Mouse (Mus musculus) embryonic stem cell, embryonic (primary cell): ENCODE results near the gene Rel.

Experiments used
- CTCF ChIA-PET, 4 experiments: fragments of 300-600 bp in 2 of 4; fragments of 350-600 bp in 2 of 4; sonication (Branson Sonifier 250); formaldehyde crosslinking; loops; one replicate each; lab custom pipeline; 2022; ENCODE audit warnings: inconsistent platforms in 2 of 4; lab: Charles Lee
- POLR2A ChIA-PET, 4 experiments: fragments of 300-600 bp in 2 of 4; fragments of 350-600 bp in 2 of 4; sonication (Branson Sonifier 250); formaldehyde crosslinking; loops; one replicate each; lab custom pipeline; 2022; ENCODE audit warnings: antibody characterized with exemption in 4 of 4, inconsistent platforms in 1 of 4; lab: Charles Lee

Rel gene

DNA sequence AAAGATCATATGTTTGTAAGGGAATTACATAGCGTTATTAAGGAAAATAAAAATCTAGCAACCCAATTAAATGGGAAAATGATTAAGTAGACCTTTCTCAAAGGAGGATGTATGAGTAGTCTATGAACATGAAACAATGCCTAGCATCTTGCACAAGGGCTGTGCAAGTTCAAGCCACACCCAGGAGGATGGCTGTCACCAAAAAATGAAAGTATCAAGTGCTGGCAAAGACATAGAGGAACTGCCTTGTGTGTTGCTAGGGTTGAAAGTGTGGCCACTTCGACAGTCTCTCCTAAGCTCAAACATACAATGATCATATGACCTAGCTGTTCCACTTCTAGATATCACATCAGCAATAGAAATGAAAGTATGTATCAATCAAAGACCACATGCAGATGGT, 51.9 kb downstream of the Rel start:
- CTCF ChIA-PET, result no interaction called here
- POLR2A ChIA-PET, result interaction anchor here in 2 of 4 experiments (0.5 to 1.0 kb wide), 2 partner anchors 14 to 26 kb away, joined by 3 to 5 read pairs; no protein-coding TSS in a partner anchor

DNA sequence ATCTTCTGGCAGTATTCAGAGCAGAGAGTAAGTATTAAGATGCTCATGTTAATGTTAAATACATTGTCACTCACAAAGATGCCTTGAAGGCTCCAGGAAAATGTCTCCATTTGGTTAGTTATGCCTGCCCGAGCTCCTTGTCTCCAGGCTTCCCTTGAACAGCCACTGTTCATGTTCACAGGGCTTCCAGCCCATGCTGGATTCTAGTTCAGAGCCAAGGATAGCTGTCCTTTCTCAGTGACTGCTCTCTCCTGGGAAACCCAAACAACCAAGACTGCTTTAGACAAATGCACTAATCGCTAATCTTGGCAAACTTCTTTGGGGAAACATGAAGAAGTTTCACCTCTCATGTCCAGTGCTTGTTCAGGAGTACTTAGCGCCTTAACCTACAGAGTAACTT, 58.5 kb downstream of the Rel start:
- POLR2A ChIA-PET, result interaction anchor here in 2 of 4 experiments (0.6 to 1.7 kb wide), 5 partner anchors 9 to 59 kb away, joined by 3 to 6 read pairs (median 4); partner anchors contain the start of genes Pex13 (in 1 of the 2) and Pus10 (in 1 of the 2)
- CTCF ChIA-PET, result no interaction called here

DNA sequence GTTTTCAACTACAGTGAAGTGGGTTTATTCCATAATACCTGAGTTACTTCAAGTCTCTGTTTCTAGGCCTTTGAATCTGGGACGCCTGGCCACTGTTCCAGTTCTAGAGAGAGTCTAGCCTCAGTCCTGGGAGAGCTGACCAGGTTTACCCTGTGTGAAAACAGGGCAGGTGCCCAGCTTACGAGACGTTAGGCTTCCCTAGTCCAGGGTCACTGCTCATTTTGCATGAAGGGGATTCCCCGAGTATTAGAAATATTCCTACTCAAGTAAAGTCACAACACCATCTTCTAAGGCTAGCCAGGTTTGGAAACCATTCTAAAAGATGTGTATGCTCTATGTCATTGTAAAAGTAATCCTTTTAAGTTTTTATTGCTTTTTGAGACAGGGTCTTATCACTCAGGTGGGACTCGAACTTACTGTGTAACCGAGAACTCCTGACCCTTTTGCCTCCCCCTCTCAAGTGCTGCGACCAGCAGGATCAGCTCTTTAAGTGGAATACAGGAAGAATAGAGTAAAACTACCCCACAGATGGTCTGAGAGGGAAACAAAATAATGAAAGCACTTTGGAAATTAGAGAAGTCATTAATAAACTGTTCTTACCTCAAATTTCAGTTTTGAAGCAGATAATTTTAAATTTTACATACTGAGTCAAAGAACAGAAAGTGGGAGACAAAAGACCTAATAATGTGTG, 66.0 kb downstream of the Rel start:
- ChIA-PET POLR2A (interaction anchor here in 1 of 4 experiments (1.2 to 1.3 kb wide), 2 partner anchors 16 to 20 kb away, joined by 3 to 4 read pairs; no protein-coding TSS in a partner anchor), CTCF (no interaction called here)

DNA sequence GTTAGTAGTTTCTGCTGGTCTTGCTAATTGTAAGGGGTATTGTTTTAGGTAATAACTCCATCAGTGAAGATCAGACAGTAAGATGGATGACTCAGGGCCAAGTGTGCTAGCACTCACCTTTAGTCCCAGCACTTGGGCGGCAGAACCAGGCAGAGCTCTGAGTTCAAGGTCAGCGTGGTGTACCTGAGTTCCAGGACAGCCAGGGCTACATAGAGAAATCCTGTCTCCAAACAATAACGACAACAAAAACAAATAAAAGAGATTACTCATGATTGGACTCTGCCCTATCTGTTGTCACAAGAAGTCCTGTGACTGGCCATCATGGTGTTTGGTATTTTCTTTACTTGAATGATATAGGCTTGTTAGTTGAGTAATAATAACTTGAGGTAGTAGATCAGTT, 68.9 kb downstream of the Rel start:
- CTCF ChIA-PET, result no interaction called here
- POLR2A ChIA-PET, result no interaction called here

DNA sequence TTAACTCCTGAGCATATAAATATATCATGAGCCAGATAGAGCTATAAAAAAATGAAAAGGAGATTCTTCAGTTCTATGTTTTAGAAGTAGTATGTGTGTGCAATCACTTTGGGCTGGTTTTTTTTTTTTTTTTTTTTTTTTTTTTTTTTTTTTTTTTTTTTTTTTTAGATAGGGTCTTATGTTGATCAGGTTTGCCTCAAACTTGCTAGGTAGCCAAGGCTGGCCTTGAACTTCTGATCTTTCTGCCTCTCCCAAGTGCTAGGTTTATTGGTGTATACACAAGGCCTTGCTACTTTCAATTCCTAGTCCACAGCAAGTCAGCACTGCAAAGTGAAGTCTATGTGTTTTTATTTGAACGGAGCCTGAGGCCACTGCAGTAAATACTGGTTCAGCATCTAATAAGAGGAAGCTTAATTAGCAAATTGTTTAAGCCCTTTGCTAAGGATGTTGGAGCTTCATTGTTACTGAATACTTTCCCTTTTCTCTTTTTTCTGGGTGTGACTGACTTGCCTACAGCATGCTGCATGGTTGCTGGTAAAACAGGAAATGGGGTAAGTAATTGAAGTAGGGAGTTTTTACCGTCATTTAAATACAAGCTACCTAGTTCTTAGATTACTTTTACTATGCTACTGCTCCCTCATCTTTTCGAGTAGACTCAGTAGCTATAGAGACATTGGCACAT, 71.2 kb downstream of the Rel start:
- CTCF ChIA-PET, result interaction anchor here in 3 of 4 experiments (0.6 to 0.7 kb wide), 3 partner anchors 21 to 103 kb away, joined by 3 to 4 read pairs (median 4); no protein-coding TSS in a partner anchor
- POLR2A ChIA-PET, result interaction anchor here in 3 of 4 experiments (0.6 to 3.0 kb wide), 14 partner anchors 8 to 799 kb away, joined by 3 to 15 read pairs (median 4); partner anchors contain the start of genes Pex13 (in 2 of the 3) and Pus10 (in 2 of the 3)

DNA sequence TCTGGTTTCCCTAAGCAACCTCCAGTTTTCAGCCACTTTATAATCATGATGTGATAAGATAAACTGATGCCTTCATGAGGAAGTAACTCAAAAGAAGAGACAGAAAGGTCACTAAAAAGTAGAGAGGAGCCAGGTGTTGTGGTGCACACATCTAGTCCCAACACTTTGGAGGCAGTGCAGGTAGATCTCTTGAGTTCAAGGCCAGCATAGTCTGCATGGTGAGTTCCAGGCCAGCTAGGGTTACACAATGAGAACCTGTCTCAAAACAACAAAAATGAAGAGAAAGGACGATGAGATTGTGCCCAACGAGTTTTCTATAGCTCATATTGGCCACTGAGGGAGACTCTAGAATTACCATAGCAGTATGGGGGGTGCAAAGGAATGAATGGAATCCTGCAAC, 72.2 kb downstream of the Rel start:
- ChIA-PET POLR2A (interaction anchor here in 2 of 4 experiments (0.6 to 3.0 kb wide), 7 partner anchors 9 to 200 kb away, joined by 3 to 15 read pairs (median 3); partner anchors contain the start of genes Pex13 (in 1 of the 2) and Pus10 (in 1 of the 2)), CTCF (no interaction called here)

DNA sequence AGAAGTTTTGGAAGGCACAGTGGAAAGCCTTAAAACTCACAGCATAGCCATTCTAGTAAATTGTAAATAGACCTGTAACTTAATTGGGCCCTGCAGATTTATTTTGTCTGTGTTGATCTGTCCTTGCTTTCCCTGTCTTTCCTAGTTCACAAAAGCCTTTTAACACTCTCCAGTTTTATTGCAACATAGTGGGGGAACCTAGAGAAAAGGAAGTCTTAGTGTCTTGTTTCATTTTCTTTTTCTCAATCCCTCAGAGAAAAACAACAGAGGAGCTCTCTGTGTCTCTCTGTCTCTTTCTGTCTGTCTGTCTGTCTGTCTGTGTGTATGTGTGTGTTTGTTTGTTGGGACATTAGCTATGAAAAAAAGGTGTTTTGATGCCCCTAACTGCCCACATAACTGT, 74.9 kb downstream of the Rel start:
- ChIA-PET CTCF (no interaction called here), POLR2A (interaction anchor here in 2 of 4 experiments (0.7 to 3.2 kb wide), 3 partner anchors 13 to 84 kb away, joined by 3 to 8 read pairs (median 3); partner anchors contain the start of genes Pex13 (in 1 of the 2) and Pus10 (in 1 of the 2))

DNA sequence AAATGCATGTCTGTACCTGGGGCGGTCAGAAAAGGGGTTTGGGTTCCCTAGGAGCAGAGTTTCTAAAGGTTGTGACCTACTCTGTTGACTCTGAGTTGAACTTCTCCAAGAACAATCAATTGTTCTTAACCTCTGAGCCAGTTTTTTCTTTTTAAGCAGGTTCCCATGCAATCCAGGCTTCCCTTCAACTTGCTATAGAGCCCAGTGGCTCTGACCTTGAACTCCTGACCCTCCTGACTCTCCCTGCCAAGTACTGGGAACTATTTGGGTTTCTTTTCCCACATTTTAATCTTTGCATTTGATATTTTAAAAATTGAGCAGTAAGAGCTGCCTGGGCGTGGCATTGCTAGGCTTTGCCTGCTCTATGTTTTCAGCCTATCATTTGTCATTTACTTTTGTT, 77.5 kb downstream of the Rel start:
- POLR2A ChIA-PET, result no interaction called here
- CTCF ChIA-PET, result no interaction called here

DNA sequence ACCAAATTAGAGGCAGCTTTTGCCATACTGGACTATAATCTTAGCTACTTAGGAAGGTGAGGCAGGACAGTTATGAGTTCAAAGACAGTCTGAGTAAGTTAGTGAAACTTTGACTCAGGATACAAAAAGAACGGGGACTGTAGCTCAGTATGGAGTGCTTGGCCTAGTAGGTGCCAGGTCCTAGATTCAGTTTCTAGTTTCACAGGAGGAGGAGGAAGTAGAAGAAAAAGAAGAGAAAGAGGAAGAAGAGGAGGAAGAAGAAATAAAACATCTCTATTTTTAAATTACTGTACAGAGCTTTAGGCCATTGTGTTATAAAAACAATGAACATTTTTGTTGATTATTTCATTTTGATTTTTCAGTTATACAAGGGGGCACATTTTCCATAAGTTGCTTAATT, 82.7 kb downstream of the Rel start:
- ChIA-PET CTCF (interaction anchor here in 1 of 4 experiments (0.8 kb wide), 1 partner anchor 9 kb away, joined by 3 read pairs; no protein-coding TSS in a partner anchor), POLR2A (interaction anchor here in 3 of 4 experiments (0.5 to 2.5 kb wide), 4 partner anchors 22 to 55 kb away, joined by 3 to 7 read pairs (median 4); partner anchors contain the start of genes Pex13 (in 2 of the 3), Pus10 (in 2 of the 3) and 0610010F05Rik (in 1 of the 3))
